Mouse (Mus musculus): ENCODE results near the gene Hoxa4. TPM values are rescaled to one million over a fixed set of nuclear protein-coding genes. Genes with fewer than 3 reads are reported as not detected.

Gene Hoxa4
- polyA plus RNA-seq, 1 experiment from 2014 or later = 2.5 TPM

DNA sequence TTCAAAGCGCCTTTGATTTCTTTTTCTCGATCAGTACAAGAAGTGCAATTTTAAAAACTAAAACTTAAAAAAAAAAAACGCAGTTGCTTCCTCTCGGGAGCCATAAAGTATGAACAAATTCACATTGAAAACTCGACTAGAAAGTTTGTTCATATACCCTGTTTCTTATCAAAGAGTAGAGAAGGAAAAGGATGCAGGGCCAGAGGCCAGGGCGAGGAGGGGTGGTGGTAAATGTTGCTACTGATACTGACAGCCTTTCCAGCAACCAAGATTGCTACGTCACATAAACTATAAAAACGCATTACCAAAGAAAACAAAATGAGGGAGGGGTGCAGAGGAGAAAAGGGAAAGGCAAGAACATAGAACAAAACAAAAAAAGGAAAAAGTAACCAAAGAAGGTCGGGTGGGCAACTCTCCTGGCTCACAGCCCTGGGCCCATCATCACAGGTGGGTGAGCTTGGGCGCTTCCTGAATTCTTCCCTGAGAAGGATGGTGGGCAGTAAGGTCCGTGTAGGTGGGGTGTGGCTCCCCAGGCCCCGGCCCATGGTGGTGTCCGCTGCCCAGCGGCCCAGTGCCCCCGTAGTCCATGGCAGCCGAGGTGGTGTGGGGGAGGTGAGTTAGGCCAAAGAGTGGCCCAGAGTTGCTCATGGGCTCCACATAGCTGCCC, 21.9 kb downstream of the Hoxa4 start:
- TF ChIP-seq EP300 (optimal IDR thresholded peaks at IDR 0.05) (no peak), CTCF (IDR thresholded peaks at IDR 0.05; ENCODE audit: low read depth) (no peak)
- 30% methylated on average over 16 of the region's 16 CpGs for WGBS
- H3K4me2 ChIP-seq (replicated peaks; ENCODE audit: low read depth) = peak overlapping the region; percentile 62
- no peak for ATAC-seq (ENCODE audit: low FRiP score, low TSS enrichment)
- H3K27me3 ChIP-seq (ENCODE audit: control insufficient read depth, insufficient read depth, low read length) = no peaks in the 10 kb centered on the region
- H3K4me3 ChIP-seq (ENCODE audit: low read depth, low read length) = peak overlapping the region; percentile 65
- H3K9me3 ChIP-seq (ENCODE audit: control insufficient read depth, low read length) = no peaks in the 10 kb centered on the region
- H3K27ac ChIP-seq (replicated peaks) = peak overlapping the region; percentile 97
- DNase-seq (ENCODE audit: low spot score) = no peak
- peaks cover 4% of the 10 kb centered on the region; the same call in 1 of the 2 replicates for H3K4me1 ChIP-seq (replicated peaks; ENCODE audit: control insufficient read depth, insufficient read depth)
- H3K9ac ChIP-seq (ENCODE audit: low read length) = peak overlapping the region; percentile 66
- H3K36me3 ChIP-seq (ENCODE audit: control insufficient read depth, insufficient read depth, low read length) = 0 out of 2 replicates have a peak, but pooled peaks cover 2% of the 10 kb centered on the region

DNA sequence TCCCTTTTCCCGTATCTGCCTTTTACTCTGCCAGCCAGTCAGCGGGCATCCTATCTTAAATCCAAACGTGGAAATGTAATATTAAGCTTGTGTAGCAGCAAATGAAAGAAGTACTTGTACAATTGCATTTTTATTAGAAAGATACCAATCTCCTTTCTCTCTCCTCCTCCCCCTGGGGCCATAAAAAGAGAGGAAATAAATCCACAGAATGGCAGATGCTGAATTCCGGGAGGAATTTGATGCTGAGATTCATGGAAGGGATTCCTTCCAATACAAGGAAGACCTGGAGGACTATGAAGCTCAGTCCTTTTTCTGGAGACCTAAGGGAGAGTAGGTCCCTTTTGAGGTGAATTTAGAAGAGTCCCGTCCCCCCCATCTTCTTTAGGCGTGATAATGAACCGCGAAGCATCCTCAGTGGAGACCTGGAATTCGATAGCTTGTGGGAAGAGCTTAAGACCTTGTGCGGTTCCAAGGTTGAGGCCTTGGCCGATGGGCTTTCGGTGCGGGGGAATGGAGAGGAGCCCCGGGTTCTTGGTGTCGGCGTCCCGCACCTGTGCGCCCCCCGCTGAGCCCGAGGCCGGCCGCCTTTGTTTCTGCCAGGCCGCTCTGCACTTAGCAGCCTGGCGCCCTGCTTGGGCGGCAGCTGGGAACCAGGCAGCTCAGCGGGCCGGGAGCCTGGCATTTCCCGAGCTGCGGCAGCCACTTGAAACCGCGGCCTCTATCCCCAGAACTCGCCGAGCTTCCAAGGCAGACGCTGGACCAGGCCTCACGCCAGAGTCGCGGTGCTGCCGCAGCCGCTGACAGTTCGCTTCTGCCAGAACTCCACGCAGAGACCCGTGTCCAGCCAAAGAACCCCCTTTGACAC, 23.1 kb downstream of the Hoxa4 start:
- Histone ChIP-seq H3K27ac (replicated peaks) (peak overlapping the region; percentile 96), H3K9ac (ENCODE audit: low read length) (peak overlapping the region; percentile 89), H3K4me2 (replicated peaks; ENCODE audit: low read depth) (peak overlapping the region; percentile 77), H3K27me3 (ENCODE audit: control insufficient read depth, insufficient read depth, low read length) (no peaks in the 10 kb centered on the region; the same call in 1 of the 2 replicates), H3K36me3 (ENCODE audit: control insufficient read depth, insufficient read depth, low read length) (0 out of 2 replicates have a peak, but pooled peaks cover 2% of the 10 kb centered on the region), H3K9me3 (ENCODE audit: control insufficient read depth, low read length) (no peaks in the 10 kb centered on the region), H3K4me1 (replicated peaks; ENCODE audit: control insufficient read depth, insufficient read depth) (peaks cover 4% of the 10 kb centered on the region; the same call in 1 of the 2 replicates), H3K4me3 (ENCODE audit: low read depth, low read length) (peak overlapping the region; percentile 65)
- ATAC-seq (ENCODE audit: low FRiP score, low TSS enrichment) = no peak
- TF ChIP-seq CTCF (IDR thresholded peaks at IDR 0.05; ENCODE audit: low read depth) (no peak), EP300 (optimal IDR thresholded peaks at IDR 0.05) (no peak)
- WGBS = 14% methylated on average over 39 of the region's 42 CpGs
- DNase-seq (ENCODE audit: low spot score) = no peak

DNA sequence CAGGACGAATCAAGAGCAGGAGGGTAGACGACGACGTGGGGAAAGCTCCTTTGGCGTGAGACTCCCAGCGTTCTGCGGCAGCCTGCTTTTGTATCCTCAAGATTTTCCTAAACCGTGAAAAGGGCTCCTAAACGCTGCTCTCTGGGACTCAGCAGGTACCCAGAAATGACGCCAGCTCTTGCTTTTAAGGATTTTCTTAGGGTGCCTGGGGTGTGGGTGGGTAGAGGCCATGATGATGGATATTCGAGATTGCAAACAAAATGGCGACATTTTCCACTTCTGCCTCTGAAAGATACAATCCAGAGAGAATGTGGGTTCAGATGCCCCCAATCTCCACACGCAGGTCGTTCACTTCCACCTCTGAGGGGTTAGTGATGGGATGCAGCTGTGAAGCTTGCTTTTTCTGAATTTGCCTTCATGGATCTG, 23.8 kb downstream of the Hoxa4 start:
- H3K36me3 ChIP-seq (ENCODE audit: control insufficient read depth, insufficient read depth, low read length) = 0 out of 2 replicates have a peak, but pooled peaks cover 2% of the 10 kb centered on the region
- ATAC-seq (ENCODE audit: low FRiP score, low TSS enrichment) (no peak), DNase-seq (ENCODE audit: low spot score) (no peak)
- peak overlapping the region; percentile 96 for H3K27ac ChIP-seq (replicated peaks)
- H3K4me1 ChIP-seq (replicated peaks; ENCODE audit: control insufficient read depth, insufficient read depth) = peaks cover 4% of the 10 kb centered on the region; the same call in 1 of the 2 replicates
- H3K4me2 ChIP-seq (replicated peaks; ENCODE audit: low read depth) = peak overlapping the region; percentile 77
- no peaks in the 10 kb centered on the region for H3K9me3 ChIP-seq (ENCODE audit: control insufficient read depth, low read length)
- peak overlapping the region; percentile 89 for H3K9ac ChIP-seq (ENCODE audit: low read length)
- H3K4me3 ChIP-seq (ENCODE audit: low read depth, low read length) = peak overlapping the region; percentile 65
- H3K27me3 ChIP-seq (ENCODE audit: control insufficient read depth, insufficient read depth, low read length) = no peaks in the 10 kb centered on the region; the same call in 1 of the 2 replicates
- TF ChIP-seq EP300 (optimal IDR thresholded peaks at IDR 0.05) (no peak), CTCF (IDR thresholded peaks at IDR 0.05; ENCODE audit: low read depth) (no peak)
- 28% methylated on average over 14 of the region's 14 CpGs for WGBS

DNA sequence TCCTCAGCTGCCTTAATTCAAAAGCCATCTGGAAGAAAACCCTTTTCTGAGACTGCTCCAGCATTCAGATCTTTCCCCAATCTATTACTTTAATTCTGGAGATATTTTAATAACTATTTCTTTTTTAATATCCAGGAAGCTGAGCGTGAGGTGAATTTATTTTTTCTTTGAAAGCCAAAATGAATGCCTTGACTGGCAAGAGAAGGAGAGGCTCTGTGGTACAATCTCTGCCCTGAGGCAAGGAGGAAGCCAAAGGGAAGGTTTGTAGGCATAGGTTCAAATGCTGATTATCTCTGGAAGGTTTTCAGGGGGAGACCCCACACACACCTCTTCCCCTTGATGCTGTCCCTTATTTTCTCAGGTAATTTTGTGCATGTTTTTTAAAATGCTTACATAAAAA, 24.4 kb downstream of the Hoxa4 start:
- H3K4me3 ChIP-seq (ENCODE audit: low read depth, low read length) = peak overlapping the region; percentile 65

DNA sequence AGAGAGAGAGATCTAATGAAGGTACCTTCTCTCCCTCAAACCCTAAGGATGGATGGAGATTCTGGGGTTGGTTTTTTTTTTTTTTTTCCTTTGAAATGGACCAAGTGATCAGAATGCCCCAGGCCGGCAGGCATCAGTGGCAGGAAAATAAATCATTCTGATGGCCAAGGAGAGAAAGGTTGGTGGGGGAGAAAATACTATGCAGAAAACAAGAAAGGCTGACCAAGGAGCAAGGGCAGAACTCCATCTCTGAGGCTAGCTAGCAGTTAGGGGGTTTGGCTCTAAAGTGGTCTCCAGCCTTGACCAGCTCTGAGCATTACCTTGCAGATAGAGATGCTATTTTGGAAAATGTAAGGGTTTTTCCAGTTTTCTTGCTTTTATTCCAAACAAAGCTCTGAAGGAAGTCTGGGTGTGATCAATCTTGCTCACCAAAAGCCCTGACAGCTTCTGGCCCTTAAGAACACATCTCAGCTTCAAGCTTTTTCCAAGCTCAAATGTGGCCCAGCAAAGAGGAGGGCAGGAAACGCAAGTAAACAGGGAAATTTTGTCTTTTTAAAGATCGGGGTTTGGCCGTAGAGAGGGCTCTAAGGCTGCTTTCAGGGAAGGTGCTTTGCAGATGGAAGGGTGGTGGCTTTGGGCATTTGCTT, 25.0 kb downstream of the Hoxa4 start:
- WGBS = 19% methylated on average over 4 of the region's 4 CpGs
- Histone ChIP-seq H3K9ac (ENCODE audit: low read length) (peak overlapping the region; percentile 89), H3K36me3 (ENCODE audit: control insufficient read depth, insufficient read depth, low read length) (0 out of 2 replicates have a peak, but pooled peaks cover 2% of the 10 kb centered on the region), H3K27me3 (ENCODE audit: control insufficient read depth, insufficient read depth, low read length) (no peaks in the 10 kb centered on the region; the same call in 1 of the 2 replicates), H3K4me2 (replicated peaks; ENCODE audit: low read depth) (peak overlapping the region; percentile 77), H3K4me1 (replicated peaks; ENCODE audit: control insufficient read depth, insufficient read depth) (peaks cover 2% of the 10 kb centered on the region; the same call in 1 of the 2 replicates), H3K9me3 (ENCODE audit: control insufficient read depth, low read length) (no peaks in the 10 kb centered on the region), H3K27ac (replicated peaks) (peak overlapping the region; percentile 96), H3K4me3 (ENCODE audit: low read depth, low read length) (peak overlapping the region; percentile 65)
- ATAC-seq (ENCODE audit: low FRiP score, low TSS enrichment) (no peak), DNase-seq (ENCODE audit: low spot score) (no peak)
- TF ChIP-seq CTCF (IDR thresholded peaks at IDR 0.05; ENCODE audit: low read depth) (no peak), EP300 (optimal IDR thresholded peaks at IDR 0.05) (no peak)

More for the DNA sequence above, 24.4 kb downstream of the Hoxa4 start:
- Histone ChIP-seq H3K36me3 (ENCODE audit: control insufficient read depth, insufficient read depth, low read length) (0 out of 2 replicates have a peak, but pooled peaks cover 2% of the 10 kb centered on the region), H3K9ac (ENCODE audit: low read length) (peak overlapping the region; percentile 89), H3K9me3 (ENCODE audit: control insufficient read depth, low read length) (no peaks in the 10 kb centered on the region), H3K4me1 (replicated peaks; ENCODE audit: control insufficient read depth, insufficient read depth) (peaks cover 2% of the 10 kb centered on the region; the same call in 1 of the 2 replicates), H3K27ac (replicated peaks) (peak overlapping the region; percentile 96), H3K27me3 (ENCODE audit: control insufficient read depth, insufficient read depth, low read length) (no peaks in the 10 kb centered on the region; the same call in 1 of the 2 replicates), H3K4me2 (replicated peaks; ENCODE audit: low read depth) (peak overlapping the region; percentile 77)
- TF ChIP-seq EP300 (optimal IDR thresholded peaks at IDR 0.05) (no peak), CTCF (IDR thresholded peaks at IDR 0.05; ENCODE audit: low read depth) (no peak)
- DNase-seq (ENCODE audit: low spot score) = no peak
- 41% methylated on average over 1 of the region's 1 CpGs for WGBS
- ATAC-seq (ENCODE audit: low FRiP score, low TSS enrichment) = no peak

Data from stomach, postnatal 0 days (tissue).